Mouse (Mus musculus) stomach, postnatal 0 days (tissue): ENCODE results near the gene Fam83f. TPM values are rescaled to one million over a fixed set of nuclear protein-coding genes. Genes with fewer than 3 reads are reported as not detected.

Experiments used
- ATAC-seq: fragments of 200-750 bp; cut with Nextera tagmentation; 2 replicates; pipeline ENCODE4 v1.8.0; 2017; ENCODE audit not compliant: low FRiP score, low TSS enrichment
- DNase-seq: peaks from one replicate; pipeline ENCODE4 v3.0.0-alpha.2; 2016; ENCODE audit warnings: low spot score
- H3K27ac ChIP-seq: fragments of 300-500 bp; sonication (generic); replicated peaks from 2 replicates; pipeline ENCODE4 v1.5.1; 2014; ENCODE audit warnings: mild to moderate bottlenecking, control low read depth
- H3K27me3 ChIP-seq: fragments of 300-500 bp; sonication (generic); 2 replicates; pipeline ENCODE4 v1.6.1; 2014; ENCODE audit warnings: low read length; ENCODE audit not compliant: control insufficient read depth, insufficient read depth
- H3K36me3 ChIP-seq: fragments of 300-500 bp; sonication (generic); 2 replicates; pipeline ENCODE4 v1.6.1; 2014; ENCODE audit warnings: low read length, mixed read lengths; ENCODE audit not compliant: control insufficient read depth, insufficient read depth
- H3K4me1 ChIP-seq: fragments of 300-500 bp; sonication (generic); replicated peaks from 2 replicates; pipeline ENCODE4 v1.6.1; 2014; ENCODE audit warnings: antibody characterized with exemption; ENCODE audit not compliant: control insufficient read depth, insufficient read depth
- H3K4me2 ChIP-seq: fragments of 300-500 bp; sonication (generic); replicated peaks from 2 replicates; pipeline ENCODE4 v1.6.1; 2014; ENCODE audit warnings: low read depth, mild to moderate bottlenecking, control low read depth, moderate library complexity
- H3K4me3 ChIP-seq: fragments of 300-500 bp; sonication (generic); 2 replicates; pipeline ENCODE4 v1.5.1; 2014; ENCODE audit warnings: low read depth, low read length, control low read depth
- H3K9ac ChIP-seq: fragments of 300-500 bp; sonication (generic); 2 replicates; pipeline ENCODE4 v1.6.1; 2014; ENCODE audit warnings: mild to moderate bottlenecking, low read length, control low read depth, mixed read lengths
- H3K9me3 ChIP-seq: fragments of 300-500 bp; sonication (generic); 2 replicates; pipeline ENCODE4 v1.6.1; 2016; ENCODE audit warnings: low read length; ENCODE audit not compliant: control insufficient read depth
- CTCF ChIP-seq: IDR thresholded peaks from 2 replicates; pipeline ENCODE4 v1.5.1; 2016; ENCODE audit warnings: antibody characterized with exemption, low read depth, mild to moderate bottlenecking, moderate library complexity
- EP300 ChIP-seq: optimal IDR thresholded peaks from 2 replicates; pipeline ENCODE3; 2016; ENCODE audit warnings: antibody characterized with exemption
- WGBS: fragments of 180-500 bp; shearing (Covaris S2); extraction: QIAGEN DNeasy Blood & Tissue Kit; methylation state at CpG from one replicate; pipeline ENCODE4 v1.1.7; 2014; 5-methylcytosine and 5-hydroxymethylcytosine counted together
- microRNA-seq: library from miRNA; unstranded; fragments of <30 nt; microRNA quantifications from one replicate; pipeline ENCODE4, GENCODE M21; 2016
- polyA plus RNA-seq: library from polyadenylated mRNA; unstranded; fragments of >200 nt; fragmentation: Nextera tagmentation; extraction: Ambion mirVana; gene quantifications from 2 replicates; pipeline ENCODE4 v1.2.1, GENCODE M21; 2015

Gene Fam83f
- polyA plus RNA-seq, 1 experiment from 2014 or later = 20.5 TPM

GRCm38 (mm10) chr15:80741836-80742235, 70.2 kb downstream of the Fam83f start:
- WGBS = 59% methylated on average over 1 of the region's 1 CpGs
- Histone ChIP-seq H3K36me3 (no peaks in the 10 kb centered on the region), H3K9me3 (no peaks in the 10 kb centered on the region), H3K27ac (no peak overlapping the region), H3K27me3 (no peaks in the 10 kb centered on the region), H3K4me3 (no peak overlapping the region), H3K9ac (no peak overlapping the region), H3K4me2 (no peak overlapping the region), H3K4me1 (no peaks in the 10 kb centered on the region)
- TF ChIP-seq CTCF (no peak), EP300 (no peak)
- no peak for ATAC-seq
- no peak for DNase-seq

GRCm38 (mm10) chr15:80742991-80743474, 71.4 kb downstream of the Fam83f start:
- H3K9ac ChIP-seq = no peak overlapping the region
- peak; percentile 95 for ATAC-seq
- H3K9me3 ChIP-seq = no peaks in the 10 kb centered on the region
- WGBS = 63% methylated on average over 3 of the region's 3 CpGs
- H3K4me2 ChIP-seq = no peak overlapping the region
- no peaks in the 10 kb centered on the region for H3K36me3 ChIP-seq
- no peaks in the 10 kb centered on the region for H3K4me1 ChIP-seq
- TF ChIP-seq EP300 (no peak), CTCF (no peak)
- no peaks in the 10 kb centered on the region for H3K27me3 ChIP-seq
- H3K4me3 ChIP-seq = no peak overlapping the region
- peak; percentile 66 for DNase-seq
- peak overlapping the region; percentile 58; the same call in 1 of the 2 replicates for H3K27ac ChIP-seq

- H3K36me3 ChIP-seq = no peaks in the 10 kb centered on the region
- 85% methylated on average over 7 of the region's 7 CpGs for WGBS
- ATAC-seq (no peak), DNase-seq (no peak)
- H3K27ac ChIP-seq = peak overlapping the region; percentile 58; the same call in 1 of the 2 replicates
- TF ChIP-seq CTCF (no peak), EP300 (no peak)
- no peaks in the 10 kb centered on the region for H3K4me1 ChIP-seq
- no peak overlapping the region for H3K4me3 ChIP-seq
- no peaks in the 10 kb centered on the region for H3K9me3 ChIP-seq
- H3K4me2 ChIP-seq = no peak overlapping the region
- H3K27me3 ChIP-seq = no peaks in the 10 kb centered on the region
- H3K9ac ChIP-seq = no peak overlapping the region
Measured at GRCm38 (mm10) chr15:80743606-80744005, 72.0 kb downstream of the Fam83f start.

- no peak for DNase-seq
- no peaks in the 10 kb centered on the region for H3K27me3 ChIP-seq
- H3K27ac ChIP-seq = no peak overlapping the region
- no peak overlapping the region for H3K9ac ChIP-seq
- H3K4me1 ChIP-seq = no peaks in the 10 kb centered on the region
- ATAC-seq = no peak
- TF ChIP-seq CTCF (no peak), EP300 (no peak)
- H3K4me2 ChIP-seq = no peak overlapping the region
- no peaks in the 10 kb centered on the region for H3K9me3 ChIP-seq
- no peak overlapping the region for H3K4me3 ChIP-seq
- WGBS = 92% methylated on average over 3 of the region's 3 CpGs
- no peaks in the 10 kb centered on the region for H3K36me3 ChIP-seq
Measured at GRCm38 (mm10) chr15:80744667-80745422, 73.2 kb downstream of the Fam83f start.

GRCm38 (mm10) chr15:80748979-80749378, 77.3 kb downstream of the Fam83f start:
- Histone ChIP-seq H3K9ac (no peak overlapping the region), H3K36me3 (no peaks in the 10 kb centered on the region), H3K4me1 (no peaks in the 10 kb centered on the region), H3K4me2 (no peak overlapping the region), H3K27ac (no peak overlapping the region), H3K4me3 (no peak overlapping the region), H3K9me3 (no peaks in the 10 kb centered on the region), H3K27me3 (no peaks in the 10 kb centered on the region)
- 58% methylated on average over 5 of the region's 5 CpGs for WGBS
- ATAC-seq (no peak), DNase-seq (no peak)
- TF ChIP-seq EP300 (no peak), CTCF (no peak)

Small RNA genes lying within 50 kb of the gene (microRNA-seq; reads per million reads assigned to microRNA genes)
- gene Mir6957 = not detected

Other genes with a start within 250 kb of the Fam83f start
- not detected in 2 replicates for gene Enthd1, start 106.7 kb upstream of the Fam83f start, polyA plus RNA-seq
- gene Grap2, start 99.3 kb upstream of the Fam83f start, polyA plus RNA-seq = 0.15 and 0.22 TPM in 2 replicates
- 8.5 and 9.4 TPM in 2 replicates for gene Tnrc6b, start 39.5 kb downstream of the Fam83f start, polyA plus RNA-seq